Mouse (Mus musculus) telencephalon, adult 2 months (tissue): ENCODE measurements around the gene Cntnap2.
A peak's percentile ranks its signal among the peaks of the same experiment; 100 is the strongest.

Experiments
- DNase-seq: peaks from one replicate; pipeline ENCODE4 v3.0.0-alpha.2; 2011; ENCODE audit warnings: low read depth, low spot score

Gene Cntnap2

DNA sequence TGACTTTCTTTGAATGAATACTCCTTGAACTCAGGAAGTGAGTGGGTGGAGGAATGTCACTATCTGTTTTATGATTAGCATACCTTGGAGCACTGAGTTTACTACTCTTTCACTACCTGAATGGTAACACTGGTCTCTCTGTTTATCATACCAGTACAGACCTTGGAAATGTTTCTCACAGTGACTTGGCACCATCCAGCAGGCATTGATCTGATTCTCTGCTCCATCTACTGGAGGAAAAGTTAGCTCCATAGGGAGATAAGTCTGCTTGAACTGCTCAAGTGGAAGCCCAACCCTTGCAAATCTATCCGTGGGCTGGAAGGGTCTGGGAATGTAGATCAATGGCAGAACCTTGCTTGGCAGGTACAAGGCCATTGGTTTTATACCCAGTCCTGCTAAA is 2235.3 kb downstream of the Cntnap2 start:
- DNase-seq: no peak

- DNase-seq: no peak
Measured at GRCm38 (mm10) chr6:47304848-47305490, 2245.8 kb downstream of the Cntnap2 start.

- no peak for DNase-seq
Measured at GRCm38 (mm10) chr6:47306065-47306798, 2247.1 kb downstream of the Cntnap2 start.

GRCm38 (mm10) chr6:47306954-47307353 is 2247.8 kb downstream of the Cntnap2 start:
- no peak for DNase-seq

GRCm38 (mm10) chr6:47314507-47315334 is 2255.6 kb downstream of the Cntnap2 start:
- peak; percentile 58 for DNase-seq

- no peak for DNase-seq
Measured at GRCm38 (mm10) chr6:47315454-47315853, 2256.3 kb downstream of the Cntnap2 start.

GRCm38 (mm10) chr6:47317253-47317652 is 2258.1 kb downstream of the Cntnap2 start:
- DNase-seq: no peak

- DNase-seq: peak; percentile 56
Measured at GRCm38 (mm10) chr6:47318705-47319104, 2259.5 kb downstream of the Cntnap2 start.

DNA sequence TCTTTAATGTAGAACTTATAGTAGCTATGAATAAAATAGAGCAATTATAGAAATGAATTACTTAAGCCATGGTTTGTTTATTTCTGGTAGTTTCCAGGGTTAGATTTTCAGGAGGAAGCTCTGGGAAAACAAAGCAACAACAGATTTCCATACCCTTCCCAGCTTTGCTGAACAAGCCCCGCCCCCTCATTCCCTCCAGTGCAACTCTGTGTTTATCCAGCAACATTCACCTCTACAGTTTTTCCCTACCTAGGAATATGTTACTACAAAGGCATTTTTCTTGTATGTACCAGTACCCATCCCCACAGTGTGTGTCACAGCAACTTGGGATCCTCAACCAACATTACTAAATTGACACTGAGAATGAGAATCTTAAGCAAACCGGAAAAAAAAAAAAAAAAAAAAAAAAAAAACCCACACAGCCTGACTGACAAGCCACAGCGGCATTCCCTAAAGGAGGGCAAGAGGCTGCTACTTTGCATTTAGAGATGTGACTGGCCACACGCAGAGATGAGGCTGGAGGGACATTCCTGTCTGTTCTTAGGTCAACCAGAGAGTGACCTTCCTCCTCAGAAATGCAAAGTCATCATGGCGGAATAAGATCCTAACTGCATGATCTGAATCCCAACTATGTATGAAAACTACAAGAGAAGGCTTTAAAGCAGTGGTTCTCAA is 2260.3 kb downstream of the Cntnap2 start:
- no peak for DNase-seq

DNA sequence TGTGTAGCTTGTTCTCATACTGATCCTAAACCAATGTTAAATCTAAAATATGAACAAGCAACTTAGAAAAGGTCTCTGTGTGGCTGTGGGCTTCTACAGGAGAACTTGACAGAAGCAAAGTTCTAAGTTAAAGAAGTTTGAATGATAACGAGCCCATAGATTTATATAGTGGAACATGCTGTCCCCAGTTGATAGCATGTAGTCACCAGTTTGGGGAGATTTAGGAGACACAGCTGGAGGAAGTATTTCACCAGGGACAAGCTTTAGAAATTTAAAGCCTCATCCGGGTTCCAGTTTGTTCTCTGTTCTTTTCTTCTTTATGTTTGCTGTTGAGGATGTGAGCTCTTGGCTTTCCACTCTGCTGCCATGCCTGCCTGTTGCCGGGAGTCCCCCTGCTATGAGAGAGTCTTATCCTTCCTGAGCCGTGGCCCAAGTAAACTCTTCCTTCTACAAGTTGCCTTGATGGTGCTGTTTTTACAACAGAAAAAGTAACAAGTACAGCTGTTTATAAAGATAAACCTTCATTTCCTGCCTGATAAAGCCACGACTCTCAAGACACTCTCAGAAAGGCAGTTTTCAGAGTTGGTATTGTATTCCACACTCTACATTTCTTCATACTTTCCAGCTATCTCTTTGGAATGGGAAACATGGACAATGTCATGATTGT is 2264.1 kb downstream of the Cntnap2 start:
- no peak for DNase-seq

- DNase-seq: no peak
Measured at GRCm38 (mm10) chr6:47323886-47324285, 2264.7 kb downstream of the Cntnap2 start.

DNA sequence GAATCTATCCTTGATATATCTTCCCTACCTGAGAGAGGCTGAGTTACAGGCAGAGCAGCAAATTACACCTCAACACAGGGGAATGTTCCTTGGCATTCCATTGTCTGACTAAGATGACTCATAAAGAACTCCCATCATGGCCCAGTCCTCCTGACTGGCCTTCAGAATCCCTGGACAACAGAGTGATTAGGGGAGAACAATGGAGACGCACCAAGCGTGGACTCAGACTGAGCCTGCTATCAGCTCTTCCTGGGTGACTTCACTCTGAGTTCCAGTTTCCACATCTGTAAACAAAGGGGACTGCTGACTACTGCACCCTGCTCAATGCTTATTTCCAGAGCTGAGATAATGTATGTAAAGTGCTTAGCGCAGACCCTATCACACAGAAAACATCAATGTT is 2269.1 kb downstream of the Cntnap2 start:
- no peak for DNase-seq

DNA sequence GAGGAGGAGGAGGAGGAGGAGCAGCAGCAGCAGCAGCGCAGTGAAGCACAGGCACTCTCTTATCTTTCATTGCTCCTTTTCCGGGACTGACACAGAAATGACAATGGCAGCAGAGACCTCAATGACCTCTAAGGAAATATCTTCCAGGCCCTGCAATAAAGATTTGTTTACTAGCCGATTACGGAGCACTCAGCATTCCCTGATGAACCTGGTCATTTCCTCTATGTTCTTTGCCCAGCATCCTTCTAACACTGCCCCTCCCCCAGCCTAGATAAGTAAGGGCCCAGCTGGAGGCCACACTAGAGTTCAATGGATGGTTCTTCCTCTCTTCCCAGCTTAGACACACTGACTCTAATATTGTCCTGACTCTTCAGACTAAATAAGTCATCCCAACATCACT is 2270.1 kb downstream of the Cntnap2 start:
- no peak for DNase-seq

GRCm38 (mm10) chr6:47333016-47333415 is 2273.9 kb downstream of the Cntnap2 start:
- DNase-seq: peak; percentile 44

DNA sequence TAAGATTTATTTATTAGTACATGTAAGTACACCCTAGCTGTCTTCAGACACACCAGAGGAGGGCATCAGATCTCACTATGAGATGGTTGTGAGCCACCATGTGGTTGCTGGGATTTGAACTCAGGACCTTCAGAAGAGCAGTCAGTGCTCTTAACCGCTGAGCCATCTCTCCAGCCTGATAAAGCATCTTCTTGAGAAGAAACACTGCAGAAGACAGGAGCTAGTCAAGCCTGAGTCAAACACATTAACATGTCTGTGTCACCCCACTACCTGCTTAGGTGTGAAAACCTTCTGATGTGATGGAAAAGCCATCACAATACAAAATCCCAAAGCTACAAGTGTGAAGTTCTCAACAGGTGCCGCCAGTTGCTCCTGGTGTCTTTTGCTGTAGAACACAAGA is 2275.2 kb downstream of the Cntnap2 start:
- no peak for DNase-seq

DNA sequence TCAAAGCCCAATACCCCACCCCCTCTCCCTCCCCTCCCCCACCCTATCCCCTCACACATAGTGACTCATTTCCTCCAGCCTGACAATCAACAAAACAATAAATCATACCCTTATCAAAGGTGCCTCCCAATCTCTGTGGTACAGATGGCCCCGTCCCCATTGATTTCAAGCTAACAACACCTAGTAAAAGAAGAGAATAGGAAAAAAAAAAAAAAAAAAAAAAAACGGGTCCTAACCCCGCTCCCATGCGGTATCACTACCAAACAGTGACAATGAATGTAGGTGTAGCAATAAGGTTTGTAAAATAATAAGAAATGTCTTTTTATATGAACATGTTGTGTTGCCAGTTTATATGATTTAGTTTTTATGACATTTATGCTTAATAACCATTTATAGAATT is 2278.1 kb downstream of the Cntnap2 start:
- DNase-seq: no peak

DNA sequence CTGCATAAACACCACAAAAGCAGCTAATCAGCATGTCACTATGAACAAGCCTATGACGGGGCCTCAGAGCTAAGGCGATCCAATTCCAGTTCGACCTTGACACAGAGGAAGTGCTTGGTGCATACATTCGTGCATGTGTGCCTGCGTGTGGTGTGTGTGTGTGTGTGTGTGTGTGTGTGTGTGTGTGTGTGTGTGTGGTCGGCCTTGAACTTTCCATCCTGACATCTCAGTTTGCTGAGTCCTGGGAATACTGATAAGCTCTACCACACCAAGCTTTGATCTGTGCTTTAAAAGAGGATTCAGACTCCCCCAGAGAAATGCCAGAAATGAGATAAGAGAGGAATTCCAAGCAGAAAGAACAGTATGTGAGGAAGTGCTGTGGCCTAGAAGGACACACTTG is 2279.0 kb downstream of the Cntnap2 start:
- DNase-seq: no peak

GRCm38 (mm10) chr6:47340813-47341502 is 2281.8 kb downstream of the Cntnap2 start:
- DNase-seq: no peak

GRCm38 (mm10) chr6:47341503-47341884 is 2282.3 kb downstream of the Cntnap2 start:
- DNase-seq: no peak

DNA sequence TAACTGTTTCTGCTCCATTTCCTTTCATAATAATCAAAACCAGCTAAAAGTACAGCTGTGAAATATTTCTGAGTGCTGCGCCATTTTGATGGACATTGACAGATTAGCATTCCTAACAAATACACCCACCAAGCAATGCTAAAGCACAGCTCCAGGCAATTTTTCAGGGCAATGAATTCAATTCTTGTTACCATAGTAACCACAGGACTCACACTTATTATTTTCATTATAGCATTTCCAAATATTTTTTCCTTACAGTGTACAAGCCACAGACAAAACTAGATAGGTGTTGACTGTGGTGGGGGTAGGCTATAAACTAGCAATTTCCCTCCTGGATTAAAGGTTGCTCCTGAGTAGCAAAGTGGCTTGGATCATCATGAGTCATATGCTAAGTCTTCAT is 2284.1 kb downstream of the Cntnap2 start:
- DNase-seq: no peak

DNA sequence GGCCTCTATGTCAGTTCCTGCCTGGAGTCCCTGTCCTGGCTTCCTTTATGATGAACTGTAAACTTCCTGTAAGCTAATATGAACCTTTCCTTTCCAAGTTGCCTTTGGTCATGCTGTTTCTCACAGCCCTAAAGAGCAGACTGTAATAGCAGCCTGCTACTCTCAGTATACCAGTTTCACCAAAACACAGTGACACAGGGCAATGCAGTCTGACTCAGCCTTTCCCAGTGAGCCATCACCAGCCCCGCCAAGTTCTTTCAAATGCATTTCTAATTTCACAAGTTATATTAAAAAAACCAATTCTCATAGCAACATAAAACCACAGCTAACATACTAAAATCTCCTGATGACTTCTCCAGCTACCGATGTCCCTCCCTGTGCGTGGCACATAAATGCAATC is 2285.5 kb downstream of the Cntnap2 start:
- no peak for DNase-seq
